Mouse (Mus musculus) spleen, adult 18-20 months (tissue): ENCODE results near the gene Wipi1.
"Not testable (repeated sequence)": the region's sequence is repeated elsewhere in the genome, so short reads cannot be mapped to it uniquely, and the experiment has no call there.

ENCODE experiments used
- DNase-seq, 2 experiments: peaks; one replicate each; pipeline ENCODE4 v3.0.0; 2022; ENCODE audit warnings: mixed read lengths in 2 of 2

Wipi1 gene

DNA sequence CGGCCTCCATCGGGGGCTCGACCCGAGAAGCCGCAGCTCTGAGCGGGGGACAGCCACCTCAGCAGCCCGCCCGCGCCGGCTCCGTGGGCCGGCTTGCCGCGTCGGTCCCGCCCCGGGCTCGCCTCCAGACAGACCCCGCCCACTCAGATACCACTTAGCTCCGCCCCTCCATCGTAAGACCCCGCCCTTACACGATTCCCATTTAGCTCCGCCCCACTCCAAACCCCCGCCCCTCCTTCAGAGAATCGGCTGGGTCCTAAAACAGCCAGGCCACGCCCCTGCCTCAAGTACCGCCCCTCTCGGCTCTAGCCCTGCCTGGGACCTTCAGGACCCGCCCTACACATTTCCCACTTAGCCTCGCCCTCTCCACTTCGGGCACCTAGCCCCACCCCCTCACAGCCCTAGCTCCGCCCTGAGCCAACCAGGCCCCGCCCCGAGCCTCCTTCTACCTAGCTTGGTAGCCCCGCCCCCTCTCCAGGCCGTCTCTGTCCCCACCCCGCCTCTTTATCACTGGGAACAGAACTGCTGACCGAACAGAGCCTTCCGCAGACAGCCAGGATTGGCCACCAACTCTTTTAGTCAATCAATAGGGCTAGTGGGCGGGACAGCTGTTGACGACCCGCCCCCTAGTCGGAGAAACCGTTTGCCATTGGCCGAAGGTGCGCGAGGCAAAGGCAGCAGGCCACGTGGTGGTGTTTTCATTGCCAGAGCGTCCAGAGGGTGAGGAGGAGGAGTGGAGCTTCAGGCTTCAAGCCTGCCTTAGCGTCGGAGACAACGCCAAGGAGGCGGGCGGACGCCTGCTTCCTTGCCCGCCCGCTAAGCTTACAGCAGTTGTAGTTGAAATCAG lies at the start of gene Wipi1:
Gene Wipi1 (minus strand): TSS at position 665 of the 847 bp plus-strand sequence.
- peak; percentile 96 to 97 for DNase-seq

DNA sequence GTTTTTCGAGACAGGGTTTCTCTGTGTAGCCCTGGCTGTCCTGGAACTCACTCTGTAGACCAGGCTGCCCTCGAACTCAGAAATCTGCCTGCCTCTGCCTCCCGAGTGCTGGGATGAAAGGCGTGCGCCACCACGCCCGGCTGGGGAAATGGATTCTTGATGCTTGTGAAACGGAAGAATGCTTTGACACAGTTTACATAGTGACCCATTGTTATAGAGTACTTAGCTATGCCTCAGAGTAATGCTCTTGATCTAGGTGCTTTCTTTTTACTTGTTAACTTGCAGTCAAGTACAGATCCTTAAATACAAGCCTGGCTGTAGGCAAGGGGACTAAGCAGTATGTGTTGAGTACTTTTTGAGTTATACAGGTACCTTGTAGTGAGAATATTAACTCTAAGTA lies 48.8 kb upstream of the Wipi1 start:
- DNase-seq = not testable (repeated sequence)

DNA sequence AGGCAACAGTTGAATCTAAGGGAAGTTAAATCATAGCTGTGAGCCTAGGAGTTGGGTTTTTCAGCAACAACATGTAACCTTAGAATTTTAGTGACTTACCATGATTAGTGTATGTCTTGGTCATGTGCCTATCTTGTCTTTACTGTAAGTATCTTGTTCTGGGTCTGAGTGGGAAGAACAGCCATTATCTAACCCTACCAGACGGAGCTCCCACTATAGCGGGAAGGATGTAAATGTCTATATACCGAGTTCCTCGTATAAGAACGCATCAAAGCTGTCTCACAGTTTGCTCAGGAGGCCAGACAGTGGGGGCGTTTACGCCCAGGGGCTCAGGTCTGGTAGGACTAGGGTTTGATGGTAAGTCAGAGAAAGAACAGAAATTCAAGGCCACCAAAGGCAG lies 44.5 kb upstream of the Wipi1 start:
- DNase-seq = no peak

DNA sequence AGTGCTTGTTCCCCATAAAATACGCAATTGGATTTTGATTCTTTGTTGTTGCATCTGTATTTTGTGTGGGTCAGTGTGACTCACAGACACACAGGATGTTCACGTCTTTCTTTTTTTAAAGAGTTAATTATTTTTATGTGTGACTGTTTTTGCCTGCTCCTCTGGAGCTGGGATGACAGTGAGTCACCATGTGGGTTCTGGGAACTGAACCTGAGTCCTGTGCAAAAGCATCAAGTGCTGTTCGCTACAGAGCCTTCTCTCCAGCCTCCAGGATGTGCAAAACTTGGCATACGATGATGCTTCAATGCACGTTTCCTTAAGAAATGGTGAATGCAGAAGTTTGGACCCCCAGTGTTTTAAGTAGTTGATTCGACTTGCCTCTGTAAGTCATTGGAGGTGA lies 42.8 kb upstream of the Wipi1 start:
- DNase-seq = no peak

DNA sequence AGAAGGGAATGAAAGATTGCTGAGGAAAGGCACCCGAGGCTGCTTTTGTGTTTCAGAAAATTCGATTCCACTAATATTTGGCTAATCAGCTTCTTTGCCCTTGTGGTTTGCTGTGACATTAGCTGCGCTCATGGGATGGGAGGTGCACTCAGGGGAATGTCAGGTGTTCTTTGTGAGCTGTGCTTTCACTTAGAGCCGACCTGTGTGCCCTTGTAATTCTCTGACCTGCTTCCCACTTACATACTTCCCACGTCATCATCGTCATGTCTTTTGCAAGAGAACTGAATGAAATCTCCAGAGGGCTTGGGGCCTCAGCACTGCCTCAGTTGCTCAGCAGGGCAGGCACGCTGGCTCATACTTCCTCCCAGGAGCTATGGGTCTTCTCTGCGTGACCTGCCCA lies 41.4 kb upstream of the Wipi1 start:
- DNase-seq = no peak

DNA sequence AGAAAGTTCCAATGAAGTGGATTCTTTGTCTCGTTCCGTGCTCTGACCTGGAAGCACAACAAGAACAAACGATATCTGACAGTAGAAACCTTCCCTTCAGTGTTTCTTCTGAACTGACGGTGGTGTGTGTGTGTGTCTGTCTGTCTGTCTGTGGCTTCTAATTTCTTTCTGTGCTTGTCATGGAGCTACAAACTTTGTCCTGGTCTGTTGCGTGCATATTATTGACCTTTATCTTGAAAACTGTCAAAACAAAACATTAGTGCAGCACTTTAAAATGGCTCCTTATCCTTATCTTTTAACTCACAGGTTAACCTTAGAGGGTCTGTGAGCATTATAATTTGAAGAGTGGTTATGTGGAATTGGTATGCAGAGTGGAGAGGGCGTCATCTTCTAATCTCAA lies 40.7 kb upstream of the Wipi1 start:
- DNase-seq = no peak

DNA sequence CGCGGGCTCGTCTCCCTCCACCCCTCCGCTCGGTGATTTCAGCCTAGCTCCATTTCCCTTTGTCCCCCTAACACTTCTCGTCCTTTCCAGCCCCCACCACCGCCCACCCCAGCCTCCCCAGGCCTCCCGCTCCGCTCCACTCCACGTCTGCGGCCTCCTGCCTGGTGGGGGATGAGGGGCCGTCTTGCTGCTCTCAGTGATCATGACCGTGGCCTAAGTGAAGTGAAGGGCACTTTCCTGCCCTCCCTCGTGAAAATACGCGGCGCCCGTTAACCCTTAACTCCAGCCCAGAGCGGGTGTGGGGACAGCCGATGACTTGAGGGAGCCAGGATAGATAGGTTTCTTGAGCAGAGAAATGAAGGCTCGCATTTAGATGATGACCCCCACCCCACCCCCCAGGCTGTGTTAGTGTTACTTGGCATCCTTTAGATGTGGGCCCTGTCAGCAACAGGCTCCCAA lies 39.8 kb upstream of the Wipi1 start:
- peak; percentile 24 to 30 for DNase-seq

DNA sequence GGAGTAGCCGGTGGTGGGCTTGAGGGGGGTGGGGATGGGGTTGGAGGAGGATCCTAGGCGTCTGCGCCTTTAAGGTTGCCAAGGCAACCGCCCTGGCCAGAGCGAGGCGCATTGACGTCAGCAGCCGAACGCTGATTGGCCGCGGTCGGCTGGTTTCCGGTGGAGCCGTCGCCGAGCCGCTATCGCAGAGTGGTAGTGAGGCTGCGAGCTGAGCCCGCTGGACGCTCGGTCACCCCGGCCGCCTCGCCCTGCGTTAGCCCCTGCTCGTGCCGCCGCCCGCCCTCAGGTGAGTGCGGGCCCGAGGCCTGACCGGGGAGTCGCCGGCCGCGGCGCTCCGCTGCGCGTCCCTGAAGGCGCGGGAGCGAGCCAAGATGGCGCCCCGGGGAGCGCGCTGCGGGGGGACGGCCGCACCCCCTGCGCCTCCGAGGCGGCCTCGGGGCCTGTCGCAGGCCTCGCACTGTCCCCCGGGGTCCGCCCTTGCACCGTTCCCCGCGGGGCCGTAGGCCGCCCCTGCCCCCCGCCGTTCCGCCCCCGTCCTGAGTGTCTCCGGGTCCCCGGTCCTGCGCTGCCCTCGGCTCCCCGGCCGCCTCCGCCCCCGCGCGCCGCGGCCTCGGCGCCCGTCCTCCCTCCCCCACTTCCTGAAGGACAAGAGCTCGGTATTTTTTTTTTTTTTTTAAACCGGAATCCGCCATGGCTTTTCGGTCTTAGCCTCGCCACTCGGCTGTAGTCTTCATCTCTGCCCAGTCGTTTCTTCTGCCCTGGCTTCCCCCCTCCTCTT lies 39.2 kb upstream of the Wipi1 start:
- peak; percentile 86 to 89 for DNase-seq

DNA sequence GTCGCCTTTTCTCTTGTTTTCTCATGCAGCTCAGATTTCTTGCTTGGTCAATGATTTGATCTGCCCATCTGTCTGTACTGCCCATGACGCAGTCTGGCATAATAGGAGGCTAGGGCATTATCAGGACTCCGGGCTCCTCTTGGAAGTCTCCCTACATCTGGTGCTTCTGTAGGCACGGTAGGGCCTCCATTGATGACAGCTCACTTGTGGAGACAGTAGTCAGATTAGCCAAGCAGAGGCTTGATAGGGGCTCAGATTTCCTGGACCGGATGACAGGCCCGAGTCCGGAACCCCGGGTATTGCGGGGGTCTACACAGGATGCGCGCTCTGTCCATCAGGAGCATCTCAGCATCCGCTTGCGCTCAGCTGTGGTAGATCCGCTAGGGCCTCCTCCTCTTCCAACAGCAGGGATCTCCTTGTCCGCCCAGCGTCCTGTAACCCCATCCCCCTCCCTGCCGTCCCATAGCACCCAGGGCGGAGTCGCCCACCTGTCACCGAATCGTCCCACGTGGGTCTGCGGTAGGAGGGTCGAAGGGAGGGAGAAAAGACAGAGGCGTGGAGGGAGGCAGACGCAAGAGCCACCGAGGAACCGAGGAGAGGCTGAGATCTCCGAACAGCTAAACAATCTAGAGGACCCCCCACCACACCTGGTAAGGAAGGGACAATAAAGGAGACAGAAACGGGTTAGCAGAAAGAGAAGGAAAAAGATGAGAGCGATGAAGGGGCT lies 38.4 kb upstream of the Wipi1 start:
- peak; percentile 45 to 50 for DNase-seq

DNA sequence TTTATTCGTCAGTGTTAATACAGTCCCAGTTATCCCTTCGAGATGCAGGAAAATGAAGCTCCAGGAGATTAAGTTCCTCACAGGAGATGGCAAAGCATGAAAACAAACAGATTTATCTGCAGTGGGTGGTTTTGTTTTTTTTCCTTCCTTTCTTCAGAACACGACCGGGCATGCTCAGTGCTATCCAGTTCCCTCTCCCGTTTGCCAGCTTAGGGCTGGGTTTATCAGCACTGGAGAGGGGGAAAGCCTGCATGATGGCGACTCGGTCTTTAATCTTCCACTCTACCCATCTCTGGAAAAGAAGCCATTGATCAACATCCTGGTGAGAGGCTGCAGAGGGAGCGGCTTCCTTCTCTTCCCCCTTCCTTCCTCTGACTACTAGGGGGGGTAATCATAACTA lies 37.4 kb upstream of the Wipi1 start, which contains the start of gene Prkar1a:
Gene Prkar1a (plus strand): TSS at position 200 of the 400 bp plus-strand sequence.
- DNase-seq = no peak

DNA sequence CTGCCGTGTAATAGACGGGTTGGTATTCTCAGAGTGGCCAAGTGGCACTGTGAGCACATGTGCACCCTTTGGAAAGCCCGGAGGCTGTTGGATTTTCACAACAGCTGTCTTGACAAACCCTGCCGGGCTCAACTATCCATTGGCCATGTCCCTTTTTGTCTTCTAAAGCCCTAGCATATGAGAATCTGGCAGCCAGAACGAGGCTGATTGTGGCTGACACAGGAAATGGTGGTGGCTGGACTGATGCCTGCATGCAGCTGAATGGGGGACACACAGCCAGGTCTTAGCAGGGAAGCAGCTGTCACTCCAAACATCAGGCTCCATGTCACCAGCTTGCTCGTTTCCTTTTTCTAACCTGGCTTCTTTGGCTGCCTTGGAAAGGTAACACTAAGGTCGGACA lies 36.7 kb upstream of the Wipi1 start:
- no peak for DNase-seq

DNA sequence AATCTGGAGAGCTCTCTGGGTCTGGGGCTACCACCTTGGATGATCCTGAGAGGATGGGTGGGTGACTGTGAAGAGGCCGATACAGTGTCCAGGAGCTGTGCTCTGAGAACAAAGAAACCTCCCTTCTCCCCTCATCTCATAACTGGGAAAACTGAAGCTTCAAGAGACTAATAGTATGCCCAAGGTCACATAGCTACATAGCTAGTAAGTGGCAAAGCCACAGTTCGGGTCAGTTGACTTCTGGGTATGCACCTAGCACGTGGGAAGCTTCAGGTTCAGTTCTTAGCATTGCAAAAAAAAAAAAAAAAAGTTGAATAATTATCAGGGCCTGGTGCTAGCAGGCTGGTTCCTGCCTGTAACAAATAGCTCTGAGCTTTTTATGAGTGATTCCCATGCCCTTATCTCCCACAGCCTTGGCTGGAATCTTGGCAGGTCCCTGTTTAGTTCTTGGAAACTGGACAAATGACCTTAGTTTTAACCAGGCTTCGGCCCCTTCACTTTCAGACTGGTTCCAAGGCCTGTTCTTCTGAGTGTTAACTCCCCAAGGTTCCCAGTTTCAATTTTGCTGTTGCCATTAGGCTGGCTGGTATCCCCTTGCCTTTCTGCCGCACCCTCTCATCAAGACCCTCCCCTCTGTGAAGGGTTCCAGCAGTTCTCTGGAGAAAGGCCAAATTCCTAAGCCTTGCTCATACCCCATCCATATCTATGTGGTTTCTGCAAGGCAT lies 29.9 kb upstream of the Wipi1 start:
- no peak for DNase-seq

DNA sequence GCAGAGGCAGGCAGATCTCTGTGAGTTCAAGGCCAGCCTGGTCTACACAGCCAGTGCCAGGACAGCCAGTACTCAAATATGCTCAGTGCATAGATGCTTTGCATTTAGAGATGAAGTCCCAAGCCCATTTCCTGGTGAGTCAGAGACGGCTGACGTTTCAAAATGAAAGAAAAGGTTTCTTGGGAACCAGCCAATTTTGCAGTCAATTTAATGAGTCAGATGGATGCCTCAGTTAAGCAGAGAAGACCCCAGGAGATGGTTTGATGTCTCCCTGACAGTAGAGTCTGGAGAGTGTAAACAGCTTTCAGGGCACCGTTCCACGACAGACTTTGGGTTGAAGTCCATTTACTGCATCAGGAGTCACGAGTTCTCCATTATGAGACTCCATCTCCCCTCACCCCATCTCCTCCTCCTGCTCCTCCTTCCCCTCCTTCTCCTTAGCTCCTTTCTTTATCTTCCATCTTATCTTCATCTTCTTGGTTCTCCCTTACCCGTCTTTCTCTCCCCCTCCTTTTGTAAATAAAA lies 24.2 kb upstream of the Wipi1 start:
- DNase-seq = no peak

DNA sequence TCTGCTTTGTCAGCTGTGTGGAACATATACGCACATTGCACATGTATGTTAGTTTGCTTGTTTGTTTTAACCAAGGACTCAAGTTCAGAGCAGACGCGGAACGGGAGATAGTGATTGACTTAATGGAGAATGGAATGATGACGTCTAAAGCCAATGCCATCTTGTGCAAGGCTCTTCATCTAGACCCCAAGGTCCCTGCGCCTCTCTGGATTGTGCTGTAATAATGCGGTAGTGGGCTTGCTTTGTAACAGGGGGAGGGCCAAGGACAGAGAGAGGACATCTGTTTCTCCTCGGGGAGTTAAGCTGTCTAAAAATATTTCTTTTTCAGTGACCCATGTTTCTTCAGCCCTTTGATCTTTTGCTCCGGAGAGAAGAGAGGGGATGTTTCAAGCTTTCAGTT lies 23.2 kb upstream of the Wipi1 start:
- no peak for DNase-seq

DNA sequence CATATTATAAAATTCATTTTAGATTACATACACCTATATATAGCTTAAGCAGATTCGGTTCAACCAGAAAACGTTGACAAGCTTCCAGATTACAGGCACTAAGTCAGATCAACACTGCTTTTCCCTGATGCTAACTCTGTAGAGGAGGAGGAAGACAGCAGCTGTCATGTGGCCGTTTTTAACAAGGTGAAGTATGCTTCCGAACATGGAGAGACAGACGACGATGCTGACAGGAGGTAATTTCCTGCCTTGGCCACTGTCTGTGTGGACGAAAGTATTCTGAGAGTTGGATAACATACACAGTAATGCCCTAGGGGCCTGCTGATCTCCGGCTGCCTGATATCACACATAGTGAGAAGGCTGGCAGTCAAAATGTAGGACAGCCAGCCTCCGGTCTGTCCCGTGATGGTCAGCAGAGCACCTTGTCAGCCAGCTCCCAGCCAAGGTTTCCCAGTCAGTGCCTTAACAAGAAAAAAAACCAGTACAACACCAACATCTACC lies 17.3 kb upstream of the Wipi1 start:
- no peak for DNase-seq

DNA sequence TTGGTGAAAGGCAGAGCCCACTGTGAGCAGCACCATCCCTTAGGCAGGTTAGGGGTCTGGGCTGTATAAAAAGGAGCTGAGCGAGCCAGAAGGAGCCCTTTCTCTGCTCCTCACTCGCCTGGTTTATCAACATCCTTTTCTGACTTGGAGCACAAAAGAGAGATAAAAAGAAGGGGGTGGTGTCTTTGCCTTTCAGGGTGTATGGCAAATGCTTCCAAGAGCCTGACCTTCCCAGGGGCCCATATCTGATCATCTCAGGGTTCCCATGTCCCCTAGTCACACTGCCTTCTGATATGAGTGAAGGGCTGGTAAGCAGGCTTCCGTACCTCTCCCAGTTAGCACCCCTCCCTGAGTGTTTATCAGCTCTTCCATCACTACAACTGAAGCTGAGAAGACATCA lies 16.3 kb upstream of the Wipi1 start:
- no peak for DNase-seq

DNA sequence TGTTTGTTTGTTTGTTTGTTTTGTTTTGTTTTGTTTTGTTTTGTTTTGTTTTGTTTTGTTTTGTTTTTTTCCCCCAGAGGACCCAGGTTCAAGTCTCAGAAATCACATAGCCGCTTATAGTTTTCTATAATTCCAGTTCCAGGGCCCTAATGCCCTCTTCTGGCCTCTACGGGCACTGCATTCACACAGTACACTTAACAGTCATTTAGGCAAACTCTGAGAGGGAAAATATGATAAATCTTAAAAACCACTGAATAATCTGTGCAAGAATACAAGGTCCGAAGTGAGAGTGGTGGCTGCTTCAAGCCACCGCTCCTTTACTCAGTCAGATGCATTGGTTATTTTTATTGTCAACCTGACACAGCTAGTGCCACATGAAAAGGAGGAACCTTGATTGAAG lies 15.9 kb upstream of the Wipi1 start:
- peak in 1 of 2 experiments; percentile 9 for DNase-seq

DNA sequence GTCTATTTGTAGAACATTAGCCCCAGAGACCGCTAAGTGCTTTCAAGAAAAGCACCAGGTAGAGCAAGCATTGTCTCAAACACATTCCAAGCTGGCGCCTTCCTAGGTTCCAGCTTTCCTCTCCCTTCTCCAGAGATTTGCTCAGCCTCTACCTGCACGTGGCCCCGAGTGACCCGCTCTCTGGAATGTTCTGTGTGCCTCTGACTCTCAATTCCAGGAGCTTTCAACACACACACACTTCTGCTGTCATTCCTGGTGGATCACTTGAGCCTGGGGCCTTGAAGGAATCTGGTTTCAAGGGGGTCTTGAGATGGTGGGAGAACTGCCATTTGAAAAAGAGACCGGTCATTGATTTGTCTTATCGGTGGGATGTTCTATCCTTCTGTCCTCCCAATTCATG lies 11.5 kb upstream of the Wipi1 start:
- DNase-seq = no peak

DNA sequence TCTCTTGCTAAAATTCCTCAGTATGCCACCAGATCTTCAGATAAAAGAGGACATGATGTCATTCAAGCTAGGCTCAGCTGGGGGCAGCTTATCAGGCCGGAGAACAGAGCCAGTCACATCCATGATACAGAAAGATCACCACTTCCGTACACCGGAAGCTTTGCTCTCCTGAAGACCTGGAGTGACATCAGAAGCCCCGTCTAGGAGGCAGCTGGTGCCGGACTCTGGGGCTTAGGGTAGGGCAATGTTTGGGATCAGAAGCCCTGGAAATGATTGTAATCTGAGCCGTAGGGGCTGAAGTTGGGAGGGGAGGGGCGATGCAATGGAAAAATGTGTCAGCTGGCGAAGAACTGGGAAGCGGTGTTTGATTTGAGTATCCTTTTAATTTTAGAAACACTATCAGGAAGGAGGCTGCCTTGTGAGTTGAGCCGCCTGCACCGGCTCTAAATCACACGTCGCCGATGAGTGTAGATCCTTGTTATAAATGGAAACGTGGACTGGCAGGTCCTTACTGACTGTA lies 10.8 kb upstream of the Wipi1 start:
- DNase-seq = no peak

DNA sequence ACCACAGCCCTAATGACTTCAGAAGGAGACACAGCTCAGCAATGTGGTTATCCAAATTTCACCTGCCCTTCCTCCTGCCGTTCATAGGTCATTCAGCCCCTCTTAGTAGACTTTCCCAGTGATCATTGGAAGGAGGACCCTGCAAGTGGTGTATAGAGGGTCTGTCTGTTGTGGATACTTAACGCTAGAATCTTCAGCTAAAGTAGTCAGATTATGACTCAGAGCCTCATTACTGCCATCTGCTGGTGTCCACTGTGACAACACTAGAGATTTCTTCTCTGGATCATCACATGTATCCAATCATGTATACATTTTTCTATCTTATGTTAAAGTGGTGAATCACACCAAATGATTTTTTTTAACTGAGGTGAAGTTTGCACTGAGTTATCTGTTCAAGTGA lies 9.4 kb upstream of the Wipi1 start:
- DNase-seq = peak in 1 of 2 experiments; percentile 42

DNA sequence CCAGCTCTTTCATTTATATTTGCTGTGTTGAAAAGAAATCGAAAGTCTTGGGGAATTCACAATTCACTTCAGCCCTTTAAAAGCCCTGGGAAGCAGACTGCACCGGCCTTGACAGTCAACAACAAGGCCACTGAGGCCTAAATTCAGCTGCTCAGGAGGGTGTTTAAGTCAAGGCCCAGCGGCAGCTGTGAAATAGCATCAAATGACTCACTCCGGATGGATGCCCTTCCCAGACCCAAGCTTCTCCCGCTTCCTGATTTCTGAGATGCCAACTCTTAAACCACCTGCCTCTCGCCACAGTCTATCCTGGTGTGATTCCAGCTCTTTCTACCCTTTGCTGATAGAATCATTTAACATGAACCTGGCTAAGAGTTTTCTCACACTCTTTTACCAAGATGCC lies 8.6 kb upstream of the Wipi1 start:
- no peak for DNase-seq

DNA sequence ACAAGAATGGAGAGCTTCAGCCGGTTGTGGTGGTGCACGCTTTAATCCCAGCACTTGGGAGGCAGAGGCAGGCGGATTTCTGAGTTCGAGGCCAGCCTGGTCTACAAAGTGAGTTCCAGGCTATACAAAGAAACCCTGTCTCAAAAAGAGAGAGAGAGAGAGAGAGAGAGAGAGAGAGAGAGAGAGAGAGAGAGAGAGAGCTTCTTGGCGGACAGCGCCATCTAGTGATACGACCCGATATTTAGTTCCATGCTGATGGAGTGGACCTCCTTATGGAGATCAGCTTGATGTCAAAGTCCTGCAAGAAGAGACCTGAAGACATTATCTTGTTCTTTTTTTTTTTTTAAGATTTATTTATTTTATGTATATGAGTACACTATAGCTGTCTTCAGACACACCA lies 7.3 kb upstream of the Wipi1 start:
- DNase-seq = peak in 1 of 2 experiments; percentile 62
